Mouse (Mus musculus): Measurements from ENCODE around the gene Srgap2.

- TF ChIP-seq CTCF (IDR thresholded peaks at IDR 0.05; ENCODE audit: low read depth) (no peak), EP300 (IDR thresholded peaks at IDR 0.05; ENCODE audit: low read depth) (no peak)
Measured at GRCm38 (mm10) chr1:131284167-131284566, 243.0 kb downstream of the Srgap2 start.
